Mouse (Mus musculus) ES-E14 (cell line): ENCODE results near the gene Zbtb20. TPM values are rescaled to one million over a fixed set of nuclear protein-coding genes. Genes with fewer than 3 reads are reported as not detected.

Source experiments
- DNase-seq: peaks from one replicate; pipeline ENCODE4 v3.0.0-alpha.2; 2013; ENCODE audit warnings: low read depth, low spot score
- H3K27ac ChIP-seq: 2 replicates; pipeline ENCODE4 v1.5.1; 2012; ENCODE audit warnings: low read depth, mild to moderate bottlenecking, low read length, moderate library complexity, mixed read lengths; ENCODE audit not compliant: poor library complexity, insufficient read depth, severe bottlenecking
- H3K36me3 ChIP-seq: 2 replicates; pipeline ENCODE4 v1.6.1; 2012; ENCODE audit warnings: mild to moderate bottlenecking, low read length, moderate library complexity, mixed read lengths; ENCODE audit not compliant: control insufficient read depth, poor library complexity, insufficient read depth, severe bottlenecking
- H3K4me1 ChIP-seq, 2 experiments: fragments of 150-350 bp in 1 of 2; sonication (generic) in 1 of 2; 2 replicates each; pipeline ENCODE4 v1.6.1; 2012; ENCODE audit warnings: low read length in 2 of 2, mild to moderate bottlenecking in 1 of 2, mixed read lengths in 1 of 2; ENCODE audit not compliant: control insufficient read depth in 2 of 2, insufficient read depth in 2 of 2, poor library complexity in 1 of 2
- H3K4me3 ChIP-seq, 2 experiments: fragments of 150-350 bp in 1 of 2; sonication (generic) in 1 of 2; 2 replicates each; pipeline ENCODE4 v1.5.1; 2012; ENCODE audit warnings: low read length in 2 of 2, low read depth in 1 of 2, mild to moderate bottlenecking in 1 of 2, mixed read lengths in 1 of 2; ENCODE audit not compliant: insufficient read depth in 1 of 2, poor library complexity in 1 of 2, severe bottlenecking in 1 of 2
- H3K9ac ChIP-seq: 2 replicates; pipeline ENCODE4 v1.6.1; 2012; ENCODE audit warnings: low read depth, mild to moderate bottlenecking, low read length, mixed read lengths; ENCODE audit not compliant: poor library complexity, insufficient read depth, severe bottlenecking
- H3K9me3 ChIP-seq: fragments of 150-350 bp; sonication (generic); 2 replicates; pipeline ENCODE4 v1.6.1; 2012; ENCODE audit warnings: low read depth, mild to moderate bottlenecking, low read length; ENCODE audit not compliant: control insufficient read depth, insufficient read depth
- CHD2 ChIP-seq: IDR thresholded peaks from 2 replicates; pipeline ENCODE4 v1.6.1; 2014; ENCODE audit warnings: mild to moderate bottlenecking, low read depth, low read length, inconsistent platforms
- HCFC1 ChIP-seq: IDR thresholded peaks from 2 replicates; pipeline ENCODE4 v1.6.1; 2012; ENCODE audit warnings: low read length, inconsistent platforms, borderline replicate concordance; ENCODE audit not compliant: insufficient read depth
- MAFK ChIP-seq: IDR thresholded peaks from 2 replicates; pipeline ENCODE4 v1.6.1; 2014; ENCODE audit warnings: mild to moderate bottlenecking, low read depth, low read length, inconsistent platforms; ENCODE audit not compliant: insufficient read depth
- ZC3H11A ChIP-seq: IDR thresholded peaks from 2 replicates; pipeline ENCODE4 v1.6.1; 2012; ENCODE audit warnings: low read depth, mild to moderate bottlenecking, inconsistent platforms, low read length, borderline replicate concordance
- ZNF384 ChIP-seq: IDR thresholded peaks from 2 replicates; pipeline ENCODE4 v1.6.1; 2012; ENCODE audit warnings: low read depth, low read length, inconsistent platforms
- in situ Hi-C, 2 experiments: fragments of 600-800 bp; cut with MboI; formaldehyde crosslinking; loops; one replicate each; pipeline ENCODE4 v1.15.1; 2025; ENCODE audit warnings: low sequenced_read_pairs in 2 of 2, inconsistent platforms in 1 of 2; ENCODE audit not compliant: unreplicated experiment in 2 of 2
- total RNA-seq: library from RNA; depleted of rRNA; stranded (reverse); fragments of 300-350 nt; gene quantifications from 2 replicates; pipeline ENCODE4 v1.2.3, GENCODE M21; 2012

Zbtb20 gene
- total RNA-seq, 1 experiment = 4.0 TPM

- H3K4me1 ChIP-seq = no peaks in the 10 kb centered on the region
- TF ChIP-seq ZNF384 = no peak
- TF ChIP-seq ZC3H11A = no peak
- TF ChIP-seq HCFC1 = no peak
- no peak for TF ChIP-seq MAFK
- TF ChIP-seq CHD2 = no peak
- no peak for DNase-seq
- H3K9ac ChIP-seq = no peak overlapping the region
- no peak overlapping the region for H3K4me3 ChIP-seq
- H3K27ac ChIP-seq = no peak overlapping the region
- no peaks in the 10 kb centered on the region for H3K36me3 ChIP-seq
- H3K9me3 ChIP-seq = no peaks in the 10 kb centered on the region
- in situ Hi-C loops = no loop called here
Measured at GRCm38 (mm10) chr16:43393382-43393781, 517.7 kb downstream of the Zbtb20 start.

GRCm38 (mm10) chr16:43394013-43394568, 518.4 kb downstream of the Zbtb20 start:
- Histone ChIP-seq H3K4me3 (no peak overlapping the region), H3K9ac (no peak overlapping the region), H3K27ac (no peak overlapping the region), H3K4me1 (no peaks in the 10 kb centered on the region), H3K9me3 (no peaks in the 10 kb centered on the region), H3K36me3 (no peaks in the 10 kb centered on the region)
- TF ChIP-seq CHD2 (no peak), ZC3H11A (no peak), ZNF384 (no peak), HCFC1 (no peak), MAFK (no peak)
- DNase-seq = no peak
- in situ Hi-C loops = no loop called here

- Histone ChIP-seq H3K4me1 (no peaks in the 10 kb centered on the region), H3K36me3 (no peaks in the 10 kb centered on the region), H3K27ac (no peak overlapping the region), H3K4me3 (no peak overlapping the region), H3K9me3 (no peaks in the 10 kb centered on the region), H3K9ac (no peak overlapping the region)
- DNase-seq = no peak
- TF ChIP-seq HCFC1 = no peak
- no peak for TF ChIP-seq MAFK
- no peak for TF ChIP-seq ZNF384
- TF ChIP-seq CHD2 = no peak
- TF ChIP-seq ZC3H11A = no peak
- in situ Hi-C loops = no loop called here
Measured at GRCm38 (mm10) chr16:43394760-43395159, 519.1 kb downstream of the Zbtb20 start.

- Histone ChIP-seq H3K4me3 (no peak overlapping the region), H3K36me3 (no peaks in the 10 kb centered on the region), H3K9ac (no peak overlapping the region), H3K9me3 (no peaks in the 10 kb centered on the region), H3K27ac (no peak overlapping the region), H3K4me1 (no peaks in the 10 kb centered on the region)
- TF ChIP-seq ZC3H11A = no peak
- TF ChIP-seq MAFK = no peak
- no peak for TF ChIP-seq CHD2
- no peak for TF ChIP-seq ZNF384
- no peak for TF ChIP-seq HCFC1
- in situ Hi-C loops = no loop called here
- DNase-seq = no peak
Measured at GRCm38 (mm10) chr16:43396849-43397628, 521.4 kb downstream of the Zbtb20 start.
